Mouse (Mus musculus) liver, embryonic 14.5 days (tissue): ENCODE results near the gene Traf5.

Experiments
- CTCF ChIP-seq: IDR thresholded peaks from 2 replicates; pipeline ENCODE4 v1.5.1; 2016; ENCODE audit warnings: antibody characterized with exemption, low read depth, control low read depth
- EP300 ChIP-seq: IDR thresholded peaks from 2 replicates; pipeline ENCODE4 v1.6.1; 2016; ENCODE audit warnings: antibody characterized with exemption, low read depth

GRCm38 (mm10) chr1:191994476-191994875, 97.9 kb downstream of the Traf5 start:
- TF ChIP-seq CTCF: peak; percentile 45
- TF ChIP-seq EP300: peak; percentile 52
